Mouse (Mus musculus): ENCODE measurements at regions not wholly inside any gene's neighbourhood (a gene's known extent, or its start where the extent isn't known, plus 50 kb on each side); places are given as distances from the start of the nearest gene placed in this dataset.

DNA sequence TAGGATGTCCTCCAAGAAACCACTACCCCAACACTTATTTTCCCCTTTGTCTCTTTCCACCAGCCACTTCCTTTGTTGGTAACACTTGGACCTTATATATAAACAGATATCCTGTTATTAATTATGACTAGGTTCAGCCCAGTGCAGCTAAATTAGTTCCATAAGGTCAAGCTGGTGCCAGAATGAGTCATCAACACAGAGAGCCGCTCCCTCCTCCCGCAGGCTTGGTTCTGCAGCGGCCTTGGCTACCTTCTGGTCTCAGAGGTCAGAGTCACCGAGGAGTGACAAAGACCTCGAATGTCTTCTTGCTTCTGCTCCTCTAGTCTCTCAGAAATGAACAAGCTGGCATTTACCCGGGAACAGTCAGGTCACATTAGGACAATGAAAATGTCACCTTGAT is 106.5 kb upstream of the Plcz1 start:
- whole genome bisulfite sequencing = 70% methylated on average over 6 of the region's 6 CpGs
- no peaks in the 10 kb centered on the region for H3K79me2 ChIP-seq (ENCODE audit: control insufficient read depth, insufficient read depth, low read length)
- no peak overlapping the region for H3K9ac ChIP-seq (ENCODE audit: low read depth, low read length)
- H3K4me1 ChIP-seq (ENCODE audit: control insufficient read depth, insufficient read depth, low read length) = no peaks in the 10 kb centered on the region
- no peaks in the 10 kb centered on the region for H3K27me3 ChIP-seq (ENCODE audit: control insufficient read depth, insufficient read depth, low read length)
- no peak overlapping the region for H3K4me3 ChIP-seq (ENCODE audit: insufficient read depth, low read depth, low read length)
- no peaks in the 10 kb centered on the region for H3K36me3 ChIP-seq (ENCODE audit: control insufficient read depth, insufficient read depth, low read length)
- no peak overlapping the region for H3K27ac ChIP-seq (replicated peaks; ENCODE audit: insufficient read depth, low read depth, low read length)
- TF ChIP-seq CTCF (IDR thresholded peaks at IDR 0.05; ENCODE audit: low read depth, low read length) (no peak), POLR2A (IDR thresholded peaks at IDR 0.05; ENCODE audit: extremely low read depth, insufficient read depth, low read length) (no peak)
- DNase-seq (ENCODE audit: extremely low read depth, low read depth, low spot score) = peak; percentile 13

DNA sequence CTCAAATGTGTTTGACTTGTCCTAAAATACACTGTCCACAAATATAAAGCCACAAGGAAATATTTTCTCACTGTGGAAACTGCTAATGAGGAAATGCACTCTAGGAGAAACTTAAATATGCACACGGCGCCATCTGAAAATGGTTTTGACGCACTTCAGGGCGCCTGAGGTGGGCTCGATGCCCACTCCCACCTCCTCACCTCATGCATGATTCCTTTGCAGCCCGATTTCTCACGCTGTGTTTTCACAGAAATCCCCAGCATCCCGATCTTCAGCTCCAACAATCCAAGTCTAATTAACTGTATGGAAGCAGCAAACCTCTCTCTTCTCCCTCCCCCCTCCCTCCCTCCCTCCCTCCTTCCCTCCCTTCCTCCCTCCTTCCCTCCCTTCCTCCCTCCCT is 92.5 kb upstream of the Plcz1 start:
- 85% methylated on average over 8 of the region's 8 CpGs for WGBS
- no peak overlapping the region for H3K4me3 ChIP-seq (ENCODE audit: insufficient read depth, low read depth, low read length)
- H3K79me2 ChIP-seq (ENCODE audit: control insufficient read depth, insufficient read depth, low read length) = no peaks in the 10 kb centered on the region

DNA sequence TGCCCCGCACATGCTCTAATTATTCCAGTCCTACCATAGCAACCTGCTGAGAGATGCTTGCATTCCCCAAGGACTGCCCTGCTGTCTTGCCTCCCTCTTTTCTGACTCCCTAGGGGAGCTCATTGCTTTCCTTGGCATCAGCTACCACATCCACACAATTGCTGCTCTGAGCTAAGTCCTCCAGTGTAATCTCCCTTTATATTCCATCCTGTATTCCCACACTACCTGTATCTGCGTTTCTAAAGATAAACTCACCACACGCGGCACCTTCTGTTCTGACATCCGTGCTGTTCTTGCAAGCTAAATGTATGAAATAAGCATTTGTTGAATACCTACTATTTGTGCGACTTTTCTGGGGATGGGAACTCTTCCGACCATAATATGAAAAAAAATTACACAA is 85.4 kb upstream of the Plcz1 start:
- Histone ChIP-seq H3K4me3 (ENCODE audit: insufficient read depth, low read depth, low read length) (no peak overlapping the region), H3K79me2 (ENCODE audit: control insufficient read depth, insufficient read depth, low read length) (no peaks in the 10 kb centered on the region), H3K4me1 (ENCODE audit: control insufficient read depth, insufficient read depth, low read length) (no peaks in the 10 kb centered on the region), H3K36me3 (ENCODE audit: control insufficient read depth, insufficient read depth, low read length) (no peaks in the 10 kb centered on the region), H3K9ac (ENCODE audit: low read depth, low read length) (no peak overlapping the region), H3K27ac (replicated peaks; ENCODE audit: insufficient read depth, low read depth, low read length) (no peak overlapping the region), H3K27me3 (ENCODE audit: control insufficient read depth, insufficient read depth, low read length) (no peaks in the 10 kb centered on the region)
- TF ChIP-seq CTCF (IDR thresholded peaks at IDR 0.05; ENCODE audit: low read depth, low read length) (no peak), POLR2A (IDR thresholded peaks at IDR 0.05; ENCODE audit: extremely low read depth, insufficient read depth, low read length) (no peak)
- no peak for DNase-seq (ENCODE audit: extremely low read depth, low read depth, low spot score)
- 93% methylated on average over 7 of the region's 7 CpGs for WGBS

More for the DNA sequence above, 92.5 kb upstream of the Plcz1 start:
- TF ChIP-seq POLR2A (IDR thresholded peaks at IDR 0.05; ENCODE audit: extremely low read depth, insufficient read depth, low read length) (no peak), CTCF (IDR thresholded peaks at IDR 0.05; ENCODE audit: low read depth, low read length) (no peak)
- no peak overlapping the region for H3K27ac ChIP-seq (replicated peaks; ENCODE audit: insufficient read depth, low read depth, low read length)
- H3K4me1 ChIP-seq (ENCODE audit: control insufficient read depth, insufficient read depth, low read length) = no peaks in the 10 kb centered on the region
- no peak overlapping the region for H3K9ac ChIP-seq (ENCODE audit: low read depth, low read length)
- no peaks in the 10 kb centered on the region for H3K27me3 ChIP-seq (ENCODE audit: control insufficient read depth, insufficient read depth, low read length)
- no peak for DNase-seq (ENCODE audit: extremely low read depth, low read depth, low spot score)
- no peaks in the 10 kb centered on the region for H3K36me3 ChIP-seq (ENCODE audit: control insufficient read depth, insufficient read depth, low read length)

DNA sequence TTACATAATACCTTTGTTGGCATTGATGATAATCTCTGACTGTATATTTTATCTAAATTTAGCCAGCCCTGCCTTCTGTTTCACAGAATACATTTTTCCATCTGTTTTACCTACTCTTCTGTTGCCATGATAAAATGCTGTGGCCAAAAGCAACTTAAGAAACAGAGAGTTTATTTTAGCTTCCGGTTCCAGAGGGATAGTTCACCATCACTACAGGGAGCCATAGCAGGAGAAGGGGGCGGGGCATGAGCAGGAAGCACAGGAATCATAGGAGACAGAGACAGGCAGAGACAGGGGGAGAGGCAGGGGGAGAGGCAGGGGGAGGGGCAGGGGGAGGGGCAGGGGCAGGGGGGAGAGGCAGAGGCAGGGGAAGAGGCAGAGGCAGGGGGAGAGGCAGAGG is 72.8 kb upstream of the Plcz1 start:
- H3K79me2 ChIP-seq (ENCODE audit: control insufficient read depth, insufficient read depth, low read length) = no peaks in the 10 kb centered on the region
- TF ChIP-seq POLR2A (IDR thresholded peaks at IDR 0.05; ENCODE audit: extremely low read depth, insufficient read depth, low read length) = no peak
- no peak for TF ChIP-seq CTCF (IDR thresholded peaks at IDR 0.05; ENCODE audit: low read depth, low read length)
- no peaks in the 10 kb centered on the region for H3K4me1 ChIP-seq (ENCODE audit: control insufficient read depth, insufficient read depth, low read length)
- no peak for DNase-seq (ENCODE audit: extremely low read depth, low read depth, low spot score)
- H3K27ac ChIP-seq (replicated peaks; ENCODE audit: insufficient read depth, low read depth, low read length) = no peak overlapping the region
- H3K4me3 ChIP-seq (ENCODE audit: insufficient read depth, low read depth, low read length) = no peak overlapping the region
- no peak overlapping the region for H3K9ac ChIP-seq (ENCODE audit: low read depth, low read length)
- 93% methylated on average over 2 of the region's 2 CpGs for WGBS
- no peaks in the 10 kb centered on the region for H3K27me3 ChIP-seq (ENCODE audit: control insufficient read depth, insufficient read depth, low read length)
- no peaks in the 10 kb centered on the region for H3K36me3 ChIP-seq (ENCODE audit: control insufficient read depth, insufficient read depth, low read length)

DNA sequence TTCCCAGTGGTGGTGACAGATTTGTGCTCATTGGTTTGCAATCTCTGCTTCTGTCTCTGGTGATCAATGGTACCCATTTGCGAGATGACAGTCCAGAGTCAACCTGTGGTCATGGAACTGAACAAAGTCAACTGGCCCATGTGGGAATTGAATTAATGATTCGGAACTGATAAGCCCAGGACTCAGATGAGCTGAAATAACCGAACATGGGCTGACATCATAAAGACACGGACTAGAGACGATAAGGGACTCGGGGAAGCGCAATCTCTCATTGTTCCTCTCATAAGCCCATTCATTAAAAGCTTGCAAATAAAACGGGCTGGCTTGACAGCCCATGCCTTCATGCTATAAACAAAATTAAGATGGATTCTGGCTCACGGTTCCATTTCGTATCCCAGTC is 70.8 kb upstream of the Plcz1 start:
- H3K79me2 ChIP-seq (ENCODE audit: control insufficient read depth, insufficient read depth, low read length) = no peaks in the 10 kb centered on the region
- H3K27ac ChIP-seq (replicated peaks; ENCODE audit: insufficient read depth, low read depth, low read length) = no peak overlapping the region
- no peak overlapping the region for H3K9ac ChIP-seq (ENCODE audit: low read depth, low read length)
- no peaks in the 10 kb centered on the region for H3K27me3 ChIP-seq (ENCODE audit: control insufficient read depth, insufficient read depth, low read length)
- H3K4me3 ChIP-seq (ENCODE audit: insufficient read depth, low read depth, low read length) = no peak overlapping the region
- 92% methylated on average over 10 of the region's 10 CpGs for WGBS
- no peaks in the 10 kb centered on the region for H3K36me3 ChIP-seq (ENCODE audit: control insufficient read depth, insufficient read depth, low read length)
- H3K4me1 ChIP-seq (ENCODE audit: control insufficient read depth, insufficient read depth, low read length) = no peaks in the 10 kb centered on the region
- no peak for DNase-seq (ENCODE audit: extremely low read depth, low read depth, low spot score)
- TF ChIP-seq POLR2A (IDR thresholded peaks at IDR 0.05; ENCODE audit: extremely low read depth, insufficient read depth, low read length) = no peak
- no peak for TF ChIP-seq CTCF (IDR thresholded peaks at IDR 0.05; ENCODE audit: low read depth, low read length)

DNA sequence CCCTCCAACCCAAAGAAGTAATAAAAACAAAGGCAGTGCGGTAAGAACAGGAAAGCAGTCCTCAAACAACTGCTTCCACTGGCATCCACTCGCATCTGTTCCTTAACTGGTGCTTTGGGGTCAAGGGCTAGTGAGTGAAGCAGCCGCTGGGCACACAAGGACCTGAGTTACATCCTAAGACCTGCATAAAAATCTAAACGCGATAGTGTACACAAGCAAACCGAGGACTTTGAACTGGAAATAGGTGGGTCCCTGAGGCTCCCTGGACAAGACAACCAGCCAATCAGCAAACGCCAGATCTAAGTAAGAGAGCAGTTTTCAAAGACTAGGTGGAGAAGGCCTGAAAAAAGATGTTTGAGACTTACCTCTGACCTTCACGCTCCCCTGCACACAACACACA is 66.8 kb upstream of the Plcz1 start:
- Histone ChIP-seq H3K36me3 (ENCODE audit: control insufficient read depth, insufficient read depth, low read length) (no peaks in the 10 kb centered on the region), H3K9ac (ENCODE audit: low read depth, low read length) (no peak overlapping the region), H3K27me3 (ENCODE audit: control insufficient read depth, insufficient read depth, low read length) (no peaks in the 10 kb centered on the region), H3K27ac (replicated peaks; ENCODE audit: insufficient read depth, low read depth, low read length) (no peak overlapping the region), H3K79me2 (ENCODE audit: control insufficient read depth, insufficient read depth, low read length) (no peaks in the 10 kb centered on the region), H3K4me1 (ENCODE audit: control insufficient read depth, insufficient read depth, low read length) (no peaks in the 10 kb centered on the region), H3K4me3 (ENCODE audit: insufficient read depth, low read depth, low read length) (no peak overlapping the region)
- DNase-seq (ENCODE audit: extremely low read depth, low read depth, low spot score) = peak; percentile 15
- WGBS = 38% methylated on average over 8 of the region's 8 CpGs
- no peak for TF ChIP-seq POLR2A (IDR thresholded peaks at IDR 0.05; ENCODE audit: extremely low read depth, insufficient read depth, low read length)
- no peak for TF ChIP-seq CTCF (IDR thresholded peaks at IDR 0.05; ENCODE audit: low read depth, low read length)
